Mouse (Mus musculus) forebrain, embryonic 10.5 days (tissue): ENCODE results near the gene Adsl. TPM values are rescaled to one million over a fixed set of nuclear protein-coding genes. Genes with fewer than 3 reads are reported as not detected.

Source experiments
- DNase-seq: peaks from one replicate; pipeline ENCODE4 v3.0.0-alpha.2; 2017; ENCODE audit warnings: low spot score; ENCODE audit errors: extremely low spot score
- H3K27ac ChIP-seq: fragments of 300-500 bp; sonication (generic); 2 replicates; pipeline ENCODE4 v1.5.1; 2016; ENCODE audit warnings: mild to moderate bottlenecking
- H3K27me3 ChIP-seq: fragments of 300-500 bp; sonication (generic); 2 replicates; pipeline ENCODE4 v1.6.1; 2016; ENCODE audit warnings: mild to moderate bottlenecking; ENCODE audit not compliant: poor library complexity, severe bottlenecking
- H3K36me3 ChIP-seq: fragments of 300-500 bp; sonication (generic); replicated peaks from 2 replicates; pipeline ENCODE4 v1.6.1; 2016; ENCODE audit warnings: mild to moderate bottlenecking, moderate library complexity
- H3K4me1 ChIP-seq: fragments of 300-500 bp; sonication (generic); 2 replicates; pipeline ENCODE4 v1.6.1; 2016
- H3K4me3 ChIP-seq: fragments of 300-500 bp; sonication (generic); 2 replicates; pipeline ENCODE4 v1.5.1; 2016; ENCODE audit warnings: mild to moderate bottlenecking, moderate library complexity
- H3K9me3 ChIP-seq: fragments of 300-500 bp; sonication (generic); 2 replicates; pipeline ENCODE4 v1.6.1; 2016; ENCODE audit warnings: mild to moderate bottlenecking, moderate library complexity
- WGBS: fragments of 180-500 bp; shearing (Covaris S2); methylation state at CpG from one replicate; pipeline ENCODE4 v1.1.7; 2016; 5-methylcytosine and 5-hydroxymethylcytosine counted together
- microRNA-seq: library from miRNA; unstranded; fragments of <30 nt; microRNA quantifications from one replicate; pipeline ENCODE4, GENCODE M21; 2017
- polyA plus RNA-seq: library from polyadenylated mRNA; unstranded; fragments of >200 nt; fragmentation: Nextera tagmentation; extraction: Ambion mirVana; gene quantifications from 2 replicates; pipeline ENCODE4 v1.2.1, GENCODE M21; 2016

Adsl gene
- polyA plus RNA-seq, 1 experiment from 2014 or later = 236 TPM

- 94% methylated on average over 10 of the region's 10 CpGs for WGBS
- peaks cover 100% of the 10 kb centered on the region for H3K36me3 ChIP-seq
Measured at GRCm38 (mm10) chr15:81016488-81016887, 68.2 kb downstream of the Adsl start.

GRCm38 (mm10) chr15:81017308-81017707 is 69.0 kb downstream of the Adsl start:
- DNase-seq = no peak
- H3K27ac ChIP-seq = no peak overlapping the region
- H3K9me3 ChIP-seq = no peaks in the 10 kb centered on the region
- no peak overlapping the region for H3K4me3 ChIP-seq
- H3K4me1 ChIP-seq = no peaks in the 10 kb centered on the region
- peaks cover 100% of the 10 kb centered on the region for H3K36me3 ChIP-seq
- WGBS = 91% methylated on average over 7 of the region's 7 CpGs
- no peaks in the 10 kb centered on the region for H3K27me3 ChIP-seq

More at GRCm38 (mm10) chr15:81016488-81016887, 68.2 kb downstream of the Adsl start:
- no peak for DNase-seq
- H3K27me3 ChIP-seq = no peaks in the 10 kb centered on the region
- H3K4me3 ChIP-seq = no peak overlapping the region
- H3K27ac ChIP-seq = no peak overlapping the region
- no peaks in the 10 kb centered on the region for H3K9me3 ChIP-seq
- no peaks in the 10 kb centered on the region for H3K4me1 ChIP-seq

Small RNA genes lying within 50 kb of the gene (microRNA-seq; reads per million reads assigned to microRNA genes)
- gene Mir5113 = 25.7 reads per million, percentile 33 among the genes with 10 or more reads in this experiment

Other genes starting within 250 kb of the Adsl start
- 40.5 and 43.4 TPM in 2 replicates for gene Tnrc6b, start 237.2 kb upstream of the Adsl start, polyA plus RNA-seq
- 35.5 and 36.9 TPM in 2 replicates for gene Sgsm3, start 29.3 kb downstream of the Adsl start, polyA plus RNA-seq
- gene Mrtfa, start 242.3 kb downstream of the Adsl start, polyA plus RNA-seq = 21.7 and 21.8 TPM in 2 replicates